Mouse (Mus musculus) limb, embryonic 14.5 days (tissue): ENCODE data around the gene Zfp69. TPM values are rescaled to one million over a fixed set of nuclear protein-coding genes. Genes with fewer than 3 reads are reported as not detected.

Source experiments
- ATAC-seq: fragments of 200-750 bp; cut with Nextera tagmentation; 2 replicates; pipeline ENCODE4 v1.8.0; 2017; ENCODE audit warnings: low read depth, moderate number of reproducible peaks, moderate TSS enrichment; ENCODE audit not compliant: low FRiP score
- DNase-seq: peaks from one replicate; pipeline ENCODE4 v3.0.0-alpha.2; 2015; ENCODE audit warnings: low spot score
- H3K27ac ChIP-seq: fragments of 300-500 bp; sonication (generic); replicated peaks from 2 replicates; pipeline ENCODE4 v1.5.1; 2014; ENCODE audit warnings: low read depth, mild to moderate bottlenecking, low read length, moderate library complexity, mixed read lengths
- H3K27me3 ChIP-seq: fragments of 300-500 bp; sonication (generic); 2 replicates; pipeline ENCODE4 v1.6.1; 2014; ENCODE audit warnings: low read length, mixed read lengths; ENCODE audit not compliant: control insufficient read depth, insufficient read depth
- H3K36me3 ChIP-seq: fragments of 300-500 bp; sonication (generic); 2 replicates; pipeline ENCODE4 v1.6.1; 2014; ENCODE audit warnings: mild to moderate bottlenecking, low read length, moderate library complexity, mixed read lengths; ENCODE audit not compliant: control insufficient read depth, insufficient read depth
- H3K4me1 ChIP-seq: fragments of 300-500 bp; sonication (generic); 2 replicates; pipeline ENCODE4 v1.6.1; 2014; ENCODE audit warnings: antibody characterized with exemption, low read length, mixed read lengths; ENCODE audit not compliant: control insufficient read depth, insufficient read depth
- H3K4me2 ChIP-seq: fragments of 300-500 bp; sonication (generic); replicated peaks from 2 replicates; pipeline ENCODE4 v1.6.1; 2014; ENCODE audit warnings: low read depth, mild to moderate bottlenecking, low read length, moderate library complexity; ENCODE audit not compliant: severe bottlenecking
- H3K4me3 ChIP-seq: fragments of 300-500 bp; sonication (generic); replicated peaks from 2 replicates; pipeline ENCODE4 v1.5.1; 2014; ENCODE audit warnings: low read length
- H3K9ac ChIP-seq: fragments of 300-500 bp; sonication (generic); 2 replicates; pipeline ENCODE4 v1.6.1; 2014; ENCODE audit warnings: mild to moderate bottlenecking, low read depth, low read length, moderate library complexity; ENCODE audit not compliant: severe bottlenecking
- H3K9me3 ChIP-seq: fragments of 300-500 bp; sonication (generic); 2 replicates; pipeline ENCODE4 v1.6.1; 2016; ENCODE audit warnings: low read length; ENCODE audit not compliant: control insufficient read depth
- POLR2A ChIP-seq: fragments of 200-500 bp; IDR thresholded peaks from 2 replicates; pipeline ENCODE4 v1.8.0; 2012; ENCODE audit warnings: inconsistent platforms, mild to moderate bottlenecking, moderate library complexity, borderline replicate concordance; ENCODE audit not compliant: insufficient read depth, insufficient read length; ENCODE audit errors: extremely low read depth
- WGBS: fragments of 180-500 bp; shearing (Covaris S2); extraction: QIAGEN DNeasy Blood & Tissue Kit; methylation state at CpG from one replicate; pipeline ENCODE4 v1.1.7; 2014; 5-methylcytosine and 5-hydroxymethylcytosine counted together
- polyA plus RNA-seq, 2 experiments: library from polyadenylated mRNA; depleted of rRNA in 1 of 2; stranded (reverse) in 1 of 2; unstranded in 1 of 2; fragments of >200 nt; fragmentation: Nextera tagmentation in 1 of 2; extraction: Ambion mirVana in 1 of 2; gene quantifications; 2 replicates each; pipeline versions ENCODE4 v1.2.1 to v1.2.3; 2012 to 2014

The Zfp69 gene
- polyA plus RNA-seq, 2 experiments = 6.0 to 7.5 TPM

- no peak overlapping the region for H3K9ac ChIP-seq
- TF ChIP-seq POLR2A = no peak
- 16% methylated on average over 8 of the region's 8 CpGs for WGBS
- H3K4me3 ChIP-seq = no peak overlapping the region
- H3K9me3 ChIP-seq = no peaks in the 10 kb centered on the region
- no peak overlapping the region for H3K4me2 ChIP-seq
- H3K4me1 ChIP-seq = peaks cover 7% of the 10 kb centered on the region; the same call in 1 of the 2 replicates
- H3K36me3 ChIP-seq = no peaks in the 10 kb centered on the region
- H3K27ac ChIP-seq = no peak overlapping the region
- DNase-seq (peak; percentile 13), ATAC-seq (no peak)
- no peaks in the 10 kb centered on the region for H3K27me3 ChIP-seq
Observed at GRCm38 (mm10) chr4:120887381-120888112, 64.0 kb downstream of the Zfp69 start.

- no peaks in the 10 kb centered on the region for H3K9me3 ChIP-seq
- WGBS = 81% methylated on average over 5 of the region's 5 CpGs
- peaks cover 7% of the 10 kb centered on the region; the same call in 1 of the 2 replicates for H3K4me1 ChIP-seq
- no peak overlapping the region for H3K27ac ChIP-seq
- no peak overlapping the region for H3K4me3 ChIP-seq
- no peak overlapping the region for H3K4me2 ChIP-seq
- TF ChIP-seq POLR2A = no peak
- no peaks in the 10 kb centered on the region for H3K36me3 ChIP-seq
- DNase-seq (no peak), ATAC-seq (no peak)
- no peak overlapping the region for H3K9ac ChIP-seq
- no peaks in the 10 kb centered on the region for H3K27me3 ChIP-seq
Observed at GRCm38 (mm10) chr4:120886811-120887210, 64.7 kb downstream of the Zfp69 start.

DNA sequence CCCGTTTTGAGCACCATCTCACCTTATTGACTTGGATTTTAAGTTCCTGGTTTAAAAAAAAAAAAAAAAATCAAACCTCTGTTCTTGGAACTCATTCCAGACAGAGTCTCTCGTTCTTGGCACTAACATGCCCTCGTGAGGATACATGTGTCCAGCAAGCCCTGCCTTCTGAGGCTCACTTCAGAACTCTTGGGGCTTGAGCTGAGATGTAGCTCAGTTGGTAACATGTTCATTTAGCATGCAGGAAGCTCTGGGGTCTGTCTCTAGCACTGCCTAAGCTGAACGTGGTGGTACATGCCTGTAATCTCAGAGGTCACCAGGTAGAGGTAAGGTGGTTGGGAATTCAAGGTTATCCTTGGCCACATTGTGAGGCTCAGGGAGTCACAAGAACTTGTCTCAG, 65.4 kb downstream of the Zfp69 start:
- no peak for DNase-seq
- no peak overlapping the region for H3K4me2 ChIP-seq
- WGBS = 24% methylated on average over 4 of the region's 4 CpGs

GRCm38 (mm10) chr4:120885208-120886120, 66.0 kb downstream of the Zfp69 start:
- TF ChIP-seq POLR2A = no peak
- Histone ChIP-seq H3K9ac (no peak overlapping the region), H3K36me3 (no peaks in the 10 kb centered on the region), H3K4me1 (peaks cover 7% of the 10 kb centered on the region; the same call in 1 of the 2 replicates), H3K4me3 (no peak overlapping the region), H3K27me3 (no peaks in the 10 kb centered on the region), H3K4me2 (no peak overlapping the region), H3K9me3 (no peaks in the 10 kb centered on the region), H3K27ac (no peak overlapping the region)
- WGBS = 39% methylated on average over 13 of the region's 13 CpGs
- DNase-seq = peak; percentile 30
- ATAC-seq = no peak

More for the DNA sequence above, 65.4 kb downstream of the Zfp69 start:
- H3K36me3 ChIP-seq = no peaks in the 10 kb centered on the region
- no peak for TF ChIP-seq POLR2A
- no peaks in the 10 kb centered on the region for H3K9me3 ChIP-seq
- H3K27me3 ChIP-seq = no peaks in the 10 kb centered on the region
- no peak overlapping the region for H3K27ac ChIP-seq
- H3K4me1 ChIP-seq = peaks cover 7% of the 10 kb centered on the region; the same call in 1 of the 2 replicates
- no peak overlapping the region for H3K9ac ChIP-seq
- no peak overlapping the region for H3K4me3 ChIP-seq
- no peak for ATAC-seq

DNA sequence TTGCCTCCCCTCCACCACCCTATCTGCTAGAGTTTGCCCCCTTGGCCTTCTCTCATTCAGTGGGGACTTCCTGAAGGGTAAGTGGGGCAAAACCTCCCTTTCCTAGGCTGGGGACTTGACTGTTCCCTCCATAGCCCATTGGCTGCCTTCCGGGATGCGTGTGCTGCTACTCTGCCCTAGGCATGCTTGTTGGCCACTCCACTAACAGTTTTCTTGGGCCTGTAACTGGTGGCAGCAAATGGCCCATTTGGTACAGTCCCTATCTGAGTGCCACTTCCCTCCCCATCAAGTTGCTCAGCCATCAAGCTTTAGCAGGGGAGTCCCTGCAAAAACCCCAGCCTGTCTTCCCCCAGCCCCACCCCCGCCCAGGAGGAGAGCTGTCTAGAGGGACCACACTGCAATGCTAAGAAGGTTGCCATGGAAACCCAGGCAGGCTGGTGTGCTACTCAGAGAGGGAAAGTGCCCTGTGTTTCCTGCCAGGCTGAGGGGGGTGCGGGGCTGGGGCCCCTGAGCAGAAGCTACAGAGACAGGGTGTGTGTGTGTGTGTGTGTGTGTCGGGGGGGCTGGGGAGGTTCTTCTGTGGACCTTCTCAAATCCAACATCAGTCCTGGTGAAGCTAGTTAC, 69.4 kb downstream of the Zfp69 start:
- Histone ChIP-seq H3K27ac (no peak overlapping the region), H3K4me3 (no peak overlapping the region), H3K9ac (no peak overlapping the region), H3K36me3 (no peaks in the 10 kb centered on the region), H3K4me1 (peaks cover 10% of the 10 kb centered on the region; the same call in 1 of the 2 replicates), H3K27me3 (no peaks in the 10 kb centered on the region), H3K9me3 (no peaks in the 10 kb centered on the region), H3K4me2 (no peak overlapping the region)
- WGBS = 43% methylated on average over 5 of the region's 5 CpGs
- no peak for DNase-seq
- no peak for ATAC-seq
- TF ChIP-seq POLR2A = no peak
